Mouse (Mus musculus) liver, postnatal 0 days (tissue): ENCODE measurements at regions not wholly inside any gene's neighbourhood (a gene's known extent, or its start where the extent isn't known, plus 50 kb on each side); places are given as distances from the start of the nearest gene placed in this dataset.

Source experiments
- CTCF ChIP-seq: sonication (generic); IDR thresholded peaks from 2 replicates; pipeline ENCODE4 v1.5.1; 2016; ENCODE audit warnings: antibody characterized with exemption, low read depth
- EP300 ChIP-seq: IDR thresholded peaks from 2 replicates; pipeline ENCODE4 v1.6.1; 2016; ENCODE audit warnings: antibody characterized with exemption, low read depth, mild to moderate bottlenecking

DNA sequence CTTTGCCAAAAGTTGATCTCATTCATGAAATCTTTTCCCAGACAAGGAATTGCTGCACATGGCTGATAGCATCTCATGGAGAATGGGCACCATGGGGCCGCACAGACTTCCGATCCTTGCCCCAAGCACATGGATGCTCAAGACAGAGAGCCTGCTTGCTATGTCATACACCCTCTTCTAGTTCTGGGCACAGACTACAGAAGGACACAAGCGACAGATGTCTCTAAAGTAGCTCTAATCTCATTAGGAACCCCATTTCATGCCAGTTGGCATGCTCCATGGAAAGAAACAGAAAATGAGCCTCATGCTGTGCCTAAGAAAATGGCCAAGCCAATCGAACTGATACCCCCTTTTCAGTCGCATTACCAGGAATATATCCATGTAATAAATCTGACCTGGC lies 149.3 kb downstream of the Efcab1 start:
- TF ChIP-seq EP300 (no peak), CTCF (no peak)
